Mouse (Mus musculus) embryonic facial prominence, embryonic 12.5 days (tissue): Measurements from ENCODE around the gene Scnn1a. TPM values are rescaled to one million over a fixed set of nuclear protein-coding genes. Genes with fewer than 3 reads are reported as not detected.
A peak's percentile ranks its signal among the peaks of the same experiment; 100 is the strongest.

ENCODE experiments used
- ATAC-seq: fragments of 200-750 bp; cut with Nextera tagmentation; 2 replicates; pipeline ENCODE4 v1.8.0; 2017; ENCODE audit not compliant: insufficient number of reproducible peaks, insufficient read depth, low FRiP score, low TSS enrichment
- H3K27ac ChIP-seq: fragments of 300-500 bp; sonication (generic); 2 replicates; pipeline ENCODE4 v1.5.1; 2016; ENCODE audit warnings: mild to moderate bottlenecking
- H3K27me3 ChIP-seq: fragments of 300-500 bp; sonication (generic); 2 replicates; pipeline ENCODE4 v1.6.1; 2016; ENCODE audit warnings: mild to moderate bottlenecking, moderate library complexity
- H3K36me3 ChIP-seq: fragments of 300-500 bp; sonication (generic); 2 replicates; pipeline ENCODE4 v1.6.1; 2016; ENCODE audit warnings: mild to moderate bottlenecking
- H3K4me1 ChIP-seq: fragments of 300-500 bp; sonication (generic); 2 replicates; pipeline ENCODE4 v1.6.1; 2016
- H3K4me2 ChIP-seq: fragments of 300-500 bp; sonication (generic); replicated peaks from 2 replicates; pipeline ENCODE4 v1.6.1; 2016; ENCODE audit warnings: mild to moderate bottlenecking, moderate library complexity
- H3K4me3 ChIP-seq: fragments of 300-500 bp; sonication (generic); 2 replicates; pipeline ENCODE4 v1.5.1; 2016; ENCODE audit warnings: mild to moderate bottlenecking
- H3K9ac ChIP-seq: fragments of 300-500 bp; sonication (generic); 2 replicates; pipeline ENCODE4 v1.6.1; 2016; ENCODE audit warnings: mild to moderate bottlenecking, moderate library complexity
- H3K9me3 ChIP-seq: fragments of 300-500 bp; sonication (generic); 2 replicates; pipeline ENCODE4 v1.6.1; 2016; ENCODE audit warnings: mild to moderate bottlenecking, moderate library complexity
- WGBS: fragments of 180-500 bp; shearing (Covaris S2); methylation state at CpG from one replicate; pipeline ENCODE4 v1.1.7; 2016; 5-methylcytosine and 5-hydroxymethylcytosine counted together
- polyA plus RNA-seq: library from polyadenylated mRNA; unstranded; fragments of >200 nt; fragmentation: Nextera tagmentation; extraction: Ambion mirVana; gene quantifications from 2 replicates; pipeline ENCODE4 v1.2.1, GENCODE M21; 2016

The Scnn1a gene
- polyA plus RNA-seq, 1 experiment from 2014 or later = 1.1 TPM

- H3K36me3 ChIP-seq = no peaks in the 10 kb centered on the region
- no peak for ATAC-seq
- peak overlapping the region; percentile 30; the same call in 1 of the 2 replicates for H3K27ac ChIP-seq
- peaks cover 10% of the 10 kb centered on the region; the same call in 1 of the 2 replicates for H3K27me3 ChIP-seq
- no peaks in the 10 kb centered on the region for H3K9me3 ChIP-seq
- WGBS = 55% methylated on average over 4 of the region's 4 CpGs
- H3K4me2 ChIP-seq = no peak overlapping the region
- H3K4me3 ChIP-seq = no peak overlapping the region
- peaks cover 26% of the 10 kb centered on the region for H3K4me1 ChIP-seq
- no peak overlapping the region for H3K9ac ChIP-seq
Observed at GRCm38 (mm10) chr6:125367758-125368371, 47.4 kb downstream of the Scnn1a start.

- Histone ChIP-seq H3K27ac (no peak overlapping the region), H3K9me3 (no peaks in the 10 kb centered on the region), H3K36me3 (no peaks in the 10 kb centered on the region), H3K4me2 (no peak overlapping the region), H3K9ac (no peak overlapping the region), H3K27me3 (peaks cover 57% of the 10 kb centered on the region), H3K4me1 (peaks cover 25% of the 10 kb centered on the region), H3K4me3 (no peak overlapping the region)
- WGBS = 45% methylated on average over 6 of the region's 6 CpGs
- ATAC-seq = no peak
Observed at GRCm38 (mm10) chr6:125377042-125377441, 56.6 kb downstream of the Scnn1a start.

- H3K4me3 ChIP-seq = no peak overlapping the region
- H3K27me3 ChIP-seq = peaks cover 63% of the 10 kb centered on the region
- H3K36me3 ChIP-seq = no peaks in the 10 kb centered on the region
- peak overlapping the region; percentile 8; the same call in 1 of the 2 replicates for H3K9ac ChIP-seq
- H3K4me2 ChIP-seq = no peak overlapping the region
- H3K27ac ChIP-seq = no peak overlapping the region; the same call in 1 of the 2 replicates
- 36% methylated on average over 16 of the region's 16 CpGs for WGBS
- ATAC-seq = no peak
- H3K4me1 ChIP-seq = peaks cover 25% of the 10 kb centered on the region
- no peaks in the 10 kb centered on the region for H3K9me3 ChIP-seq
Observed at GRCm38 (mm10) chr6:125377582-125378451, 57.4 kb downstream of the Scnn1a start.

GRCm38 (mm10) chr6:125378621-125379020 lies 58.2 kb downstream of the Scnn1a start:
- Histone ChIP-seq H3K4me2 (no peak overlapping the region), H3K9me3 (no peaks in the 10 kb centered on the region), H3K9ac (peak overlapping the region; percentile 8; the same call in 1 of the 2 replicates), H3K36me3 (no peaks in the 10 kb centered on the region), H3K27ac (no peak overlapping the region), H3K4me3 (no peak overlapping the region), H3K4me1 (peaks cover 25% of the 10 kb centered on the region), H3K27me3 (peaks cover 63% of the 10 kb centered on the region)
- ATAC-seq = no peak
- WGBS = 11% methylated on average over 6 of the region's 6 CpGs

- Histone ChIP-seq H3K4me2 (peak overlapping the region; percentile 65), H3K9ac (no peak overlapping the region), H3K9me3 (no peaks in the 10 kb centered on the region), H3K4me1 (peaks cover 25% of the 10 kb centered on the region), H3K36me3 (no peaks in the 10 kb centered on the region), H3K27ac (no peak overlapping the region), H3K27me3 (peaks cover 63% of the 10 kb centered on the region), H3K4me3 (peak overlapping the region; percentile 35)
- WGBS = 4% methylated on average over 9 of the region's 9 CpGs
- ATAC-seq = no peak
Observed at GRCm38 (mm10) chr6:125379781-125380180, 59.3 kb downstream of the Scnn1a start.

- H3K27me3 ChIP-seq = peaks cover 63% of the 10 kb centered on the region
- no peak within 1 kb of the TSS for H3K9ac ChIP-seq
- H3K4me3 ChIP-seq = peak within 1 kb of the TSS; percentile 35
- peaks cover 25% of the 10 kb centered on the region for H3K4me1 ChIP-seq
- no peaks in the 10 kb centered on the region for H3K9me3 ChIP-seq
- WGBS = 12% methylated on average over 35 of the region's 40 CpGs
- no peak within 1 kb of the TSS for H3K27ac ChIP-seq
- H3K4me2 ChIP-seq = peak within 1 kb of the TSS; percentile 65
- ATAC-seq = no peak
- no peaks in the 10 kb centered on the region for H3K36me3 ChIP-seq
Observed at GRCm38 (mm10) chr6:125380372-125381360, 60.2 kb downstream of the Scnn1a start, which contains the start of gene Plekhg6. TSS of gene Plekhg6 (minus strand) at chr6:125380793.

- no peak for ATAC-seq
- H3K9me3 ChIP-seq = no peaks in the 10 kb centered on the region
- H3K4me3 ChIP-seq = no peak overlapping the region
- no peaks in the 10 kb centered on the region for H3K36me3 ChIP-seq
- H3K4me2 ChIP-seq = no peak overlapping the region
- WGBS = 62% methylated on average over 2 of the region's 2 CpGs
- no peak overlapping the region for H3K9ac ChIP-seq
- peaks cover 25% of the 10 kb centered on the region for H3K4me1 ChIP-seq
- H3K27me3 ChIP-seq = peaks cover 62% of the 10 kb centered on the region
- no peak overlapping the region for H3K27ac ChIP-seq
Observed at GRCm38 (mm10) chr6:125382024-125382423, 61.6 kb downstream of the Scnn1a start.

- peaks cover 4% of the 10 kb centered on the region for H3K4me1 ChIP-seq
- WGBS = 70% methylated on average over 11 of the region's 11 CpGs
- no peak for ATAC-seq
Observed at GRCm38 (mm10) chr6:125385066-125385974, 64.9 kb downstream of the Scnn1a start.

GRCm38 (mm10) chr6:125386080-125386479 lies 65.6 kb downstream of the Scnn1a start:
- Histone ChIP-seq H3K27me3 (peaks cover 22% of the 10 kb centered on the region), H3K4me1 (no peaks in the 10 kb centered on the region), H3K9me3 (no peaks in the 10 kb centered on the region), H3K27ac (no peak overlapping the region), H3K4me2 (no peak overlapping the region), H3K36me3 (no peaks in the 10 kb centered on the region), H3K9ac (no peak overlapping the region), H3K4me3 (no peak overlapping the region)
- no peak for ATAC-seq
- WGBS = 71% methylated on average over 6 of the region's 6 CpGs

More at GRCm38 (mm10) chr6:125385066-125385974, 64.9 kb downstream of the Scnn1a start:
- Histone ChIP-seq H3K4me2 (no peak overlapping the region), H3K36me3 (no peaks in the 10 kb centered on the region), H3K9me3 (no peaks in the 10 kb centered on the region), H3K27me3 (peaks cover 29% of the 10 kb centered on the region), H3K4me3 (no peak overlapping the region), H3K9ac (no peak overlapping the region), H3K27ac (no peak overlapping the region)

GRCm38 (mm10) chr6:125389853-125390252 lies 69.4 kb downstream of the Scnn1a start:
- no peak overlapping the region for H3K4me3 ChIP-seq
- H3K27ac ChIP-seq = no peak overlapping the region
- H3K9ac ChIP-seq = no peak overlapping the region
- no peak for ATAC-seq
- H3K4me1 ChIP-seq = no peaks in the 10 kb centered on the region
- 88% methylated on average over 5 of the region's 5 CpGs for WGBS
- H3K36me3 ChIP-seq = no peaks in the 10 kb centered on the region
- no peaks in the 10 kb centered on the region for H3K9me3 ChIP-seq
- H3K4me2 ChIP-seq = no peak overlapping the region
- H3K27me3 ChIP-seq = no peaks in the 10 kb centered on the region
